Mouse (Mus musculus) limb, embryonic 12.5 days (tissue): ENCODE results near the gene Ptprs. TPM values are rescaled to one million over a fixed set of nuclear protein-coding genes. Genes with fewer than 3 reads are reported as not detected.

Source experiments
- ATAC-seq: fragments of 200-750 bp; cut with Nextera tagmentation; 2 replicates; pipeline ENCODE4 v1.8.0; 2017; ENCODE audit warnings: low read depth, moderate TSS enrichment; ENCODE audit not compliant: insufficient number of reproducible peaks, insufficient read depth, low FRiP score, low TSS enrichment
- H3K27ac ChIP-seq: fragments of 300-500 bp; sonication (generic); 2 replicates; pipeline ENCODE4 v1.5.1; 2016; ENCODE audit warnings: mild to moderate bottlenecking, moderate library complexity
- H3K27me3 ChIP-seq: fragments of 300-500 bp; sonication (generic); 2 replicates; pipeline ENCODE4 v1.6.1; 2016; ENCODE audit warnings: mild to moderate bottlenecking, moderate library complexity
- H3K36me3 ChIP-seq: fragments of 300-500 bp; sonication (generic); 2 replicates; pipeline ENCODE4 v1.6.1; 2016; ENCODE audit warnings: mild to moderate bottlenecking, moderate library complexity
- H3K4me1 ChIP-seq: fragments of 300-500 bp; sonication (generic); replicated peaks from 2 replicates; pipeline ENCODE4 v1.6.1; 2016
- H3K4me2 ChIP-seq: fragments of 300-500 bp; sonication (generic); 2 replicates; pipeline ENCODE4 v1.6.1; 2016; ENCODE audit warnings: mild to moderate bottlenecking, moderate library complexity
- H3K4me3 ChIP-seq: fragments of 300-500 bp; sonication (generic); replicated peaks from 2 replicates; pipeline ENCODE4 v1.5.1; 2016; ENCODE audit warnings: mild to moderate bottlenecking
- H3K9ac ChIP-seq: fragments of 300-500 bp; sonication (generic); replicated peaks from 2 replicates; pipeline ENCODE4 v1.6.1; 2016; ENCODE audit warnings: mild to moderate bottlenecking, moderate library complexity
- H3K9me3 ChIP-seq: fragments of 300-500 bp; sonication (generic); 2 replicates; pipeline ENCODE4 v1.6.1; 2016; ENCODE audit warnings: mild to moderate bottlenecking, moderate library complexity
- WGBS: fragments of 180-500 bp; shearing (Covaris S2); methylation state at CpG from one replicate; pipeline ENCODE4 v1.1.7; 2016; 5-methylcytosine and 5-hydroxymethylcytosine counted together
- polyA plus RNA-seq: library from polyadenylated mRNA; unstranded; fragments of >200 nt; fragmentation: Nextera tagmentation; extraction: Ambion mirVana; gene quantifications from 2 replicates; pipeline ENCODE4 v1.2.1, GENCODE M21; 2016

The Ptprs gene
- polyA plus RNA-seq, 1 experiment from 2014 or later = 113 TPM

DNA sequence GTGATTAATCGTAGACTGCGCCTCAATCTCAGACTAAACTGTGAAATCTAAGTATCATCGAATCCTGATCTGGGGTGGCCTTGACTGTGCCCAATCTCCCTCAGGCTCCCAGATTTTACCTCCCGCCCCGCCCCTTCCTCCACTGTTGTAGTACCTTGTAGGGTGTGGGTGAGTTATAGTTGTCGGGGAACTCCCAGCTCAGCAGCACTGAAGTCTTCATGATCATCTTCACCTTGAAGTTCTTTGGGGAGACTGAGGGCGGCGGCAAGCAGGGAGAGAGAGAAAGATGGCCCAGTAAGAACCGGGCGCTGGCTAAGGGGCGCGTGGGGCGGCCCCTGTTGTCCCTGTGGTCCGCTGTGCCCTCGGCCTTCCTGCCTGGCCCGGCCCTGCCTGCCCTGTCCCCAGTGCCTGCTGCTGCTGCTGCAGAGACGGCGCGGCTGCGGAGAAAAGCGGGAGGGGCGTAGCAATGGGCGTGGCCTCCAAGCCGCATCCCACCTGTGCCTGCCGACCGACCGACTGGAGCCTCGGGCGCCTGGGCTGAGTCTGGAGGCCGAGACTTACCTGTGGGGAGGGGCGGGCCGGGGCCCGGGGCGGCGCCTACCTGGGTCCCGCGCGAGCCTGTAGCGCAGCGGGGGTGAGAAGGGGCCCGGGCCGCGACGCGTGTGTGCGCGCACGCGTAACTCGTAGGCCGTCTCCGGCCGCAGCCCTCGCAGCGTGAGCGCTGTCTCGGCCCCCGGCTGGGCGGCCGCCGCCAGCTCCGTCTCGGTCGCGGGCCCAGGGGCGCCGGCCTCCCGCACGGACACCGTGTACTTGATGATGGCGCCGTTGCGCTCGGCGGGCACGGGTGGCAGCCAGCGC is 51.3 kb downstream of the Ptprs start:
- Histone ChIP-seq H3K9ac (peak overlapping the region; percentile 74), H3K27me3 (peaks cover 12% of the 10 kb centered on the region; the same call in 1 of the 2 replicates), H3K36me3 (peaks cover 85% of the 10 kb centered on the region), H3K4me2 (peak overlapping the region; percentile 90), H3K9me3 (no peaks in the 10 kb centered on the region), H3K27ac (peak overlapping the region; percentile 84), H3K4me1 (peaks cover 19% of the 10 kb centered on the region; the same call in 1 of the 2 replicates), H3K4me3 (peak overlapping the region; percentile 55)
- peak; percentile 90 for ATAC-seq
- WGBS = 11% methylated on average over 70 of the region's 77 CpGs

- Histone ChIP-seq H3K4me3 (no peak overlapping the region), H3K4me1 (peaks cover 3% of the 10 kb centered on the region; the same call in 1 of the 2 replicates), H3K27ac (no peak overlapping the region), H3K36me3 (peaks cover 98% of the 10 kb centered on the region), H3K27me3 (no peaks in the 10 kb centered on the region), H3K4me2 (no peak overlapping the region), H3K9ac (no peak overlapping the region), H3K9me3 (no peaks in the 10 kb centered on the region)
- WGBS = 94% methylated on average over 2 of the region's 2 CpGs
- no peak for ATAC-seq
These were observed 56.3 kb downstream of the Ptprs start for GRCm38 (mm10) chr17:56420022-56420421.

DNA sequence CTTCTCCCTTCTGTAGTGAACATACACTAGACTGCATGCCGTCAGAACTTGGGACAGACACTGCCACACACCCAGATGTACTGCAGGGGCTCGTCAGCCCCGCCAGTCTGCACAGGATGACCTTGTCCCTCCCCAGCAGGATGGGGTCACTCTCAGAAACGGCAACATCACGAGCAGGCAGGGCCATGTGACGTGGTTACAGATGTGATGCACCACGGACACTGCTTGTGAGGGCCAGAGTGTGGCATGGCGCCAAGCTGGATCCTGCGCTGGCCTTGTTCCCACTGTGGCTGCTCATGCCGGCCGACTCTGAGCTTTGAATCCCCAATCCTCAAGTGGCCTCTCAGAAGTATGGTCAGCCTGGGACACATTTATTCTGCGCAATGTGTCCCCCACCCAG is 58.0 kb downstream of the Ptprs start:
- Histone ChIP-seq H3K27me3 (no peaks in the 10 kb centered on the region), H3K27ac (no peak overlapping the region), H3K9me3 (no peaks in the 10 kb centered on the region), H3K4me1 (no peaks in the 10 kb centered on the region), H3K4me2 (no peak overlapping the region), H3K36me3 (peaks cover 98% of the 10 kb centered on the region), H3K9ac (no peak overlapping the region), H3K4me3 (no peak overlapping the region)
- ATAC-seq = no peak
- 86% methylated on average over 12 of the region's 12 CpGs for WGBS

DNA sequence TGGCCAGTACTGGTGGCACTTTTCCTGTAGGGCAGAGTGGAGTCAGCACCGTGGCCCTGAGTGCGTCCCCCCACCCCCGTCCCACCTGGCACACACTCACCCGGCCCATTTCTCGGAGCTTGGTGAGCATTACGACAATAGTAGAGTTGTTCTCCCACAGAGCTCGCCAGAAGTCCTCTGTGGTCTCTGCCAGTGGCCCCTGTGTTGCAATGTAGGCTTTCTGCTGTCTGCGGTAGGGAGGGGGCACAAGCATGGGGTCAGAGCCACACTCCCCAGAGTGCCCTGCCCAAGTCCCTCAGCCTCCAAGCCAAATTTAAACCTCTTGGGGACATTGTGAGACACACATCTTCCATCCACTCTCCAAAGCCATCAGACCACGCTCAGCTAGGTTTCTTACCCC is 61.5 kb downstream of the Ptprs start:
- Histone ChIP-seq H3K27ac (no peak overlapping the region), H3K4me1 (peaks cover 3% of the 10 kb centered on the region; the same call in 1 of the 2 replicates), H3K27me3 (no peaks in the 10 kb centered on the region), H3K9ac (no peak overlapping the region), H3K4me2 (no peak overlapping the region), H3K4me3 (no peak overlapping the region), H3K9me3 (no peaks in the 10 kb centered on the region), H3K36me3 (peaks cover 100% of the 10 kb centered on the region)
- no peak for ATAC-seq
- WGBS = 96% methylated on average over 9 of the region's 9 CpGs

- H3K4me3 ChIP-seq = no peak overlapping the region
- no peaks in the 10 kb centered on the region for H3K9me3 ChIP-seq
- H3K27me3 ChIP-seq = no peaks in the 10 kb centered on the region
- no peak overlapping the region for H3K9ac ChIP-seq
- H3K4me2 ChIP-seq = no peak overlapping the region
- H3K36me3 ChIP-seq = peaks cover 84% of the 10 kb centered on the region
- no peak for ATAC-seq
- WGBS = 82% methylated on average over 13 of the region's 13 CpGs
- H3K27ac ChIP-seq = no peak overlapping the region
- H3K4me1 ChIP-seq = peaks cover 8% of the 10 kb centered on the region
These were observed 63.2 kb downstream of the Ptprs start for GRCm38 (mm10) chr17:56413113-56413512.

GRCm38 (mm10) chr17:56411437-56411836 is 64.8 kb downstream of the Ptprs start:
- no peak for ATAC-seq
- Histone ChIP-seq H3K27me3 (no peaks in the 10 kb centered on the region), H3K4me1 (peaks cover 23% of the 10 kb centered on the region), H3K9me3 (no peaks in the 10 kb centered on the region), H3K36me3 (peaks cover 67% of the 10 kb centered on the region), H3K27ac (no peak overlapping the region), H3K9ac (no peak overlapping the region), H3K4me2 (no peak overlapping the region), H3K4me3 (no peak overlapping the region)
- WGBS = 94% methylated on average over 7 of the region's 7 CpGs

DNA sequence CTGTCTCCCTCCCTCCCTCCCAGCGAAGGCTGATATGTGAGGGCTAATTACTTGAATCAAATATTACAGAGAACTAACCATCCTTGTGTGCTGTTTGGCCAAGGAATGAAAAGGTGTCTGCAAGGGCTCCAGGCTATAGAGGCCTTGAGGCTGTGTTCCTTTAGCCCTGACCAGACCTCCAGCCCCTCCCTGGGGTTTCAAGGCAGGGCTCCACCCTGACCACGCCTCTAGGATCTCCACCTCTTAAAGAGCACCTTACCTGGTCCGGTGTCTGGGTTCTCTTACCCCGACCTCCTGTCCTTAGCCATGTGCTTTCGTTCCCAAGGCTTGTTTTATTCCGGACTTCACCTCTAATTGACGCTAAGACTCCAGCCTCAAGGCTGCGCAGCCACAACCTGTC is 66.5 kb downstream of the Ptprs start:
- 27% methylated on average over 8 of the region's 8 CpGs for WGBS
- peaks cover 25% of the 10 kb centered on the region for H3K4me1 ChIP-seq
- H3K9ac ChIP-seq = no peak overlapping the region
- peak; percentile 48; the same call in 1 of the 2 replicates for ATAC-seq
- H3K36me3 ChIP-seq = peaks cover 57% of the 10 kb centered on the region
- no peaks in the 10 kb centered on the region for H3K9me3 ChIP-seq
- H3K27me3 ChIP-seq = no peaks in the 10 kb centered on the region
- no peak overlapping the region for H3K4me2 ChIP-seq
- no peak overlapping the region for H3K4me3 ChIP-seq
- no peak overlapping the region for H3K27ac ChIP-seq

DNA sequence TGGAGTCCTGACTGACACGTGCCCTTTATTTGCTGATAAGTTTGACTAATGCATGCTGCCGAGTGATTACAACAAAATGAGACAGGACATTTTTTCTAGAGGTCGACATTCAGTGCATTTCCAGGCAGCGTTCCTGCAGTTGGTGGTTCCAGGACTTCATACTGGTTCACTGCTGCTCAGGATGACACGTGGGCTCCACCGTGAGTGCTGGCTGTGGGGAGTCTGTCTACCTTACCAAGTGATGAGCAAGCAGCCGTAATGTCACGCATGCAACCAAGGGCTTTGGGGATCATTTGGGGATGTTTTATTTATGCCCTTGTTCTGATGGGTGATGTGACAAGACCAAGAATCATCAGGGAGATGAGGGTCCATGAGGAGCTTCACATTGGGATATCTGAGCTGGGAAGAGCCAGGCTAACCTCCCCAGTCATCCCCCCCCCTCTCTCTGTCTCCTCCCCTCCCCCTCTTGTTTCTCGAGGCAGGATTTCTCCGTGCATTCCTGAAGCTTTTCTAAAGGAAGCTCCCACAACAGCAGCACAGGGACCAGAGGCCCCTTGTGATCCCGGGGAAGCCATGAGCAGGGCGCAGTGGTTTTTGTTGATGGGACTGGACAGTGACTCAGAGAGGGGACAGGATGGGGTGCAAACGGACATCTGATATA is 67.2 kb downstream of the Ptprs start:
- Histone ChIP-seq H3K27ac (0 out of 2 replicates have a peak overlapping the region, but pooled peaks have one; percentile 50), H3K36me3 (peaks cover 57% of the 10 kb centered on the region), H3K9me3 (no peaks in the 10 kb centered on the region), H3K4me3 (no peak overlapping the region), H3K27me3 (no peaks in the 10 kb centered on the region), H3K9ac (no peak overlapping the region), H3K4me2 (no peak overlapping the region), H3K4me1 (peaks cover 25% of the 10 kb centered on the region)
- no peak for ATAC-seq
- 57% methylated on average over 13 of the region's 13 CpGs for WGBS

DNA sequence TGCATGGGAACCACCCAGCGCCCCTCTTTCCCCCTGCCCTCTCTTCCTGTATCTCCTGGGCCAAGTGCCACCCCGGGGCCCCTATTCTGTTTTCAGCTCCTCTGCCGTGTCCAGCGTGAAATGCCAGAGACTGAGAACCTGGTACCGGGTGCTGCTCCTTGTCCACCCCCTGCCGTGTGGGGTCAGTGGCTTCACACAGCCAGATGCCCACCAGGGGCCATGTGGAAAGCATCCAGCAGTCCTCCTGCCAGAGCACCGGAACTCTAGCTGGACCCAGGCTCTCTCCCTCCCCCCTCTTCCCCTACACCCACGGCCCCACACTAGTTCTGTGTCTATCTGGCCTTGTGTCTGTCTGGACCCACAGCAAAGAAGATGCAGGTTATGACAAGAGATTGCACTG is 68.9 kb downstream of the Ptprs start:
- Histone ChIP-seq H3K9ac (0 out of 2 replicates have a peak overlapping the region, but pooled peaks have one; percentile 5), H3K4me1 (peaks cover 25% of the 10 kb centered on the region), H3K36me3 (peaks cover 56% of the 10 kb centered on the region), H3K9me3 (no peaks in the 10 kb centered on the region), H3K27me3 (no peaks in the 10 kb centered on the region), H3K4me3 (no peak overlapping the region), H3K4me2 (no peak overlapping the region), H3K27ac (peak overlapping the region; percentile 50; the same call in 1 of the 2 replicates)
- no peak for ATAC-seq
- 40% methylated on average over 8 of the region's 8 CpGs for WGBS

DNA sequence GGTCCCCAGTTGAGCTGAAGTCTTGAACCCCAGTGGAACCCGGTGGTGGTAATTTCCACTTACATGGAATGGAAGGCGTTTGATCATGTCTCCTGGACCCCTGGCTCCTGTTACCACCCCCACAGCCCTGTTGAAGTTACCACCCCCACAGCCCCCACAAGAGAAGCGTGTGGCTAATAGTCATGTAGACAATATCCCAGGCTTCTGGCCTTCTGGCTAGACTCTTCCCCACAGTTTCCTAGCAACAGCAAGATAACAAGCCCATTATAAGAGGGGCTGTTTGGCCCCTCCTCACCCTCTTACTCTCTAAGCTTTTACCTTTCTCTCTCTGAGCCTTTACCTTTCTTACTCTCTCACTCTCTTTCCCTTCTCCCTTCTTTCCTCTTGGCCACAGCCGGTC is 69.4 kb downstream of the Ptprs start:
- H3K27me3 ChIP-seq = no peaks in the 10 kb centered on the region
- H3K27ac ChIP-seq = peak overlapping the region; percentile 47; the same call in 1 of the 2 replicates
- H3K4me1 ChIP-seq = peaks cover 25% of the 10 kb centered on the region
- H3K4me3 ChIP-seq = no peak overlapping the region
- WGBS = 67% methylated on average over 4 of the region's 4 CpGs
- peaks cover 56% of the 10 kb centered on the region for H3K36me3 ChIP-seq
- H3K9ac ChIP-seq = no peak overlapping the region
- ATAC-seq = no peak
- H3K4me2 ChIP-seq = no peak overlapping the region
- no peaks in the 10 kb centered on the region for H3K9me3 ChIP-seq
